Mouse (Mus musculus) forebrain, embryonic 11.5 days (tissue): Measurements from ENCODE around the gene Bhlhe41. TPM values are rescaled to one million over a fixed set of nuclear protein-coding genes. Genes with fewer than 3 reads are reported as not detected.

ENCODE experiments used
- ATAC-seq: fragments of 200-750 bp; cut with Nextera tagmentation; replicated peaks from 2 replicates; pipeline ENCODE4 v1.8.0; 2017; ENCODE audit warnings: moderate TSS enrichment; ENCODE audit not compliant: low FRiP score
- DNase-seq: peaks from one replicate; pipeline ENCODE4 v3.0.0-alpha.2; 2017; ENCODE audit warnings: low spot score
- H3K27ac ChIP-seq: fragments of 300-500 bp; sonication (generic); 2 replicates; pipeline ENCODE4 v1.5.1; 2014; ENCODE audit warnings: low read depth, low read length
- H3K27me3 ChIP-seq: fragments of 300-500 bp; sonication (generic); 2 replicates; pipeline ENCODE4 v1.6.1; 2014; ENCODE audit warnings: mild to moderate bottlenecking, low read length, mixed read lengths; ENCODE audit not compliant: control insufficient read depth, insufficient read depth
- H3K36me3 ChIP-seq: fragments of 300-500 bp; sonication (generic); 2 replicates; pipeline ENCODE4 v1.6.1; 2014; ENCODE audit warnings: mild to moderate bottlenecking, low read length, moderate library complexity, mixed read lengths; ENCODE audit not compliant: control insufficient read depth, insufficient read depth
- H3K4me1 ChIP-seq: fragments of 300-500 bp; sonication (generic); replicated peaks from 2 replicates; pipeline ENCODE4 v1.6.1; 2014; ENCODE audit warnings: low read length, mixed read lengths; ENCODE audit not compliant: control insufficient read depth, insufficient read depth
- H3K4me2 ChIP-seq: fragments of 300-500 bp; sonication (generic); 2 replicates; pipeline ENCODE4 v1.6.1; 2014; ENCODE audit warnings: low read depth, mild to moderate bottlenecking, low read length, moderate library complexity, mixed read lengths; ENCODE audit not compliant: severe bottlenecking
- H3K4me3 ChIP-seq: fragments of 300-500 bp; sonication (generic); 2 replicates; pipeline ENCODE4 v1.5.1; 2014; ENCODE audit warnings: low read depth, low read length
- H3K9ac ChIP-seq: fragments of 300-500 bp; sonication (generic); 2 replicates; pipeline ENCODE4 v1.6.1; 2014; ENCODE audit warnings: low read length
- H3K9me3 ChIP-seq: fragments of 300-500 bp; sonication (generic); 2 replicates; pipeline ENCODE4 v1.6.1; 2016; ENCODE audit warnings: low read length, mixed read lengths; ENCODE audit not compliant: control insufficient read depth
- WGBS: fragments of 180-500 bp; shearing (Covaris S2); extraction: QIAGEN DNeasy Blood & Tissue Kit; methylation state at CpG from one replicate; pipeline ENCODE4 v1.1.7; 2014; 5-methylcytosine and 5-hydroxymethylcytosine counted together
- polyA plus RNA-seq: library from polyadenylated mRNA; unstranded; fragments of >200 nt; fragmentation: Nextera tagmentation; extraction: Ambion mirVana; gene quantifications from 2 replicates; pipeline ENCODE4 v1.2.1, GENCODE M21; 2014

The Bhlhe41 gene
- polyA plus RNA-seq, 1 experiment from 2014 or later, result 2.4 TPM

- 85% methylated on average over 9 of the region's 9 CpGs for WGBS
- Histone ChIP-seq H3K9me3 (no peaks in the 10 kb centered on the region), H3K9ac (no peak overlapping the region), H3K27ac (no peak overlapping the region), H3K4me3 (no peak overlapping the region), H3K4me1 (no peaks in the 10 kb centered on the region), H3K36me3 (no peaks in the 10 kb centered on the region), H3K4me2 (no peak overlapping the region), H3K27me3 (no peaks in the 10 kb centered on the region)
- DNase-seq (no peak), ATAC-seq (no peak)
These were observed 46.2 kb downstream of the Bhlhe41 start for GRCm38 (mm10) chr6:145819151-145819550.

- Histone ChIP-seq H3K36me3 (no peaks in the 10 kb centered on the region), H3K4me3 (no peak overlapping the region), H3K9me3 (no peaks in the 10 kb centered on the region), H3K27ac (no peak overlapping the region), H3K9ac (no peak overlapping the region), H3K27me3 (no peaks in the 10 kb centered on the region), H3K4me2 (no peak overlapping the region), H3K4me1 (no peaks in the 10 kb centered on the region)
- ATAC-seq (no peak), DNase-seq (no peak)
- WGBS, result 32% methylated on average over 15 of the region's 15 CpGs
These were observed 50.2 kb downstream of the Bhlhe41 start for GRCm38 (mm10) chr6:145815200-145815599.

- no peak overlapping the region for H3K4me2 ChIP-seq
- no peaks in the 10 kb centered on the region for H3K9me3 ChIP-seq
- DNase-seq (no peak), ATAC-seq (no peak)
- H3K27me3 ChIP-seq, result no peaks in the 10 kb centered on the region
- no peak overlapping the region for H3K27ac ChIP-seq
- WGBS, result 98% methylated on average over 1 of the region's 1 CpGs
- H3K4me3 ChIP-seq, result no peak overlapping the region
- H3K4me1 ChIP-seq, result no peaks in the 10 kb centered on the region
- no peaks in the 10 kb centered on the region for H3K36me3 ChIP-seq
- H3K9ac ChIP-seq, result no peak overlapping the region
These were observed 54.2 kb downstream of the Bhlhe41 start for GRCm38 (mm10) chr6:145811174-145811573.

- Histone ChIP-seq H3K4me1 (no peaks in the 10 kb centered on the region), H3K27me3 (no peaks in the 10 kb centered on the region), H3K9ac (no peak overlapping the region), H3K36me3 (no peaks in the 10 kb centered on the region), H3K4me3 (no peak overlapping the region), H3K4me2 (no peak overlapping the region), H3K9me3 (no peaks in the 10 kb centered on the region), H3K27ac (no peak overlapping the region)
- 82% methylated on average over 6 of the region's 6 CpGs for WGBS
- DNase-seq (no peak), ATAC-seq (no peak)
These were observed 55.3 kb downstream of the Bhlhe41 start for GRCm38 (mm10) chr6:145810015-145810414.

- Histone ChIP-seq H3K4me3 (no peak overlapping the region), H3K4me1 (no peaks in the 10 kb centered on the region), H3K9ac (no peak overlapping the region), H3K9me3 (no peaks in the 10 kb centered on the region), H3K36me3 (no peaks in the 10 kb centered on the region), H3K27ac (no peak overlapping the region), H3K27me3 (no peaks in the 10 kb centered on the region), H3K4me2 (no peak overlapping the region)
- ATAC-seq (no peak), DNase-seq (no peak)
- WGBS, result 90% methylated on average over 7 of the region's 7 CpGs
These were observed 55.8 kb downstream of the Bhlhe41 start for GRCm38 (mm10) chr6:145809566-145809965.

Other genes with a start within 250 kb of the Bhlhe41 start
- not detected in 2 replicates for gene Tuba3b, start 249.8 kb downstream of the Bhlhe41 start, polyA plus RNA-seq
- gene Rassf8, start 118.8 kb downstream of the Bhlhe41 start, polyA plus RNA-seq, result 4.0 and 4.3 TPM in 2 replicates
- 1.9 and 2.0 TPM in 2 replicates for gene Sspn, start 66.1 kb upstream of the Bhlhe41 start, polyA plus RNA-seq